Mouse (Mus musculus): ENCODE results near the gene E130308A19Rik.

DNA sequence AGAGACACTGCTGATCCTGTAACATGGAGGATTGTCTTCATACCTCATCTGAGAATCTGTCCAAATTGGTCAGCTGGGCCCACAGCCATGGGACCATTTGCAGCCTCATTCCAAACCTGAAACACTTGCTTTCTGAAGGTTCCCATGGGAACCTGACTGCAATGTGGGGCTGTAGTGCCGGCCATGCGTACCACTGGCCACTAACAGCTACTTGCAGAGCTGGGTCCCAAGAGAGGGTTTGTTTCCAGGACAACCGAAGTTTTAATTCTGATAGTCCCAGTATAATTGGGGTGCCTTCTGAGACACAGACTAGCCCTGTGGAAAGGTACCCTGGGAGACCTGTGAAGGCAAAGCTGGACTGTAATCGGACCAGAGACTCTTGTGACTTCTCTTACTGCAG, 64.1 kb downstream of the E130308A19Rik start:
- TF ChIP-seq POLR2A (IDR thresholded peaks at IDR 0.05; ENCODE audit: borderline replicate concordance, extremely low read depth, insufficient read depth, insufficient read length, poor library complexity, severe bottlenecking) (no peak), CTCF (IDR thresholded peaks at IDR 0.05; ENCODE audit: borderline replicate concordance, extremely low read depth, insufficient read depth, insufficient read length) (no peak)

Measured in brain, embryonic 14.5 days (tissue).